Mouse (Mus musculus): ENCODE results near the gene Sh2d3c. TPM values are rescaled to one million over a fixed set of nuclear protein-coding genes. Genes with fewer than 3 reads are reported as not detected.

Sh2d3c gene
- total and polyA plus RNA-seq, 3 experiments, result 4.8 to 25.8 (median 11.1) TPM

- in situ Hi-C loops (cut with MboI; ENCODE audit: low pct_ligation_motif_present, low pct_unique_long_range_greater_than_20kb, low sequenced_read_pairs), result loop anchor here (10.0 kb wide), 1 partner anchor 163 kb away; no protein-coding TSS in a partner anchor
- H3K9ac ChIP-seq (ENCODE audit: insufficient read depth, low read depth), result no peak overlapping the region
- DNase-seq (ENCODE audit: extremely low read depth), result no peak
- H3K4me3 ChIP-seq (replicated peaks in 1 of 3; ENCODE audit: low read depth in 2 of 3, low read length in 2 of 3, poor library complexity in 1 of 3), result no peak overlapping the region
- no peaks in the 10 kb centered on the region for H3K79me2 ChIP-seq (replicated peaks; ENCODE audit: control insufficient read depth, extremely low read depth, insufficient read depth, poor library complexity, severe bottlenecking)
- H3K27me3 ChIP-seq (replicated peaks), result peaks cover 10% of the 10 kb centered on the region
- H3K4me2 ChIP-seq (ENCODE audit: insufficient read depth, low read depth, poor library complexity, severe bottlenecking), result no peak overlapping the region
- TF ChIP-seq CTCF (conservative IDR thresholded peaks at IDR 0.05 in 1 of 2, IDR thresholded peaks at IDR 0.05 in 1 of 2; ENCODE audit: low read depth in 2 of 2, low read length in 2 of 2) (peak in 1 of 2 experiments; percentile 25; a peak in 2 of 4 replicates), ZNF384 (IDR thresholded peaks at IDR 0.05; ENCODE audit: low read depth, low read length) (no peak), PAX5 (IDR thresholded peaks at IDR 0.05; ENCODE audit: low read length) (no peak)
- H3K9me3 ChIP-seq (replicated peaks; ENCODE audit: low read length), result no peaks in the 10 kb centered on the region
- H3K36me3 ChIP-seq (replicated peaks in 1 of 2; ENCODE audit: control insufficient read depth in 1 of 2, insufficient read depth in 1 of 2, low read length in 1 of 2), result peaks cover 0 to under 1% of the 10 kb centered on the region in 2 experiments
- peaks cover 18 to 22% of the 10 kb centered on the region in 2 experiments for H3K4me1 ChIP-seq (ENCODE audit: control insufficient read depth in 1 of 2, insufficient read depth in 2 of 2)
- dilution Hi-C loops (cut with MboI; ENCODE audit: extremely low pct_ligation_motif_present, extremely low pct_unique_long_range_greater_than_20kb, low sequenced_read_pairs), result no loop called here
- no peak overlapping the region for H3K27ac ChIP-seq (ENCODE audit: insufficient read depth, low read depth)
These were observed 51.0 kb downstream of the Sh2d3c start for GRCm38 (mm10) chr2:32771886-32772285.

- dilution Hi-C loops (cut with MboI; ENCODE audit: extremely low pct_ligation_motif_present, extremely low pct_unique_long_range_greater_than_20kb, low sequenced_read_pairs) (no loop called here), in situ Hi-C loops (cut with MboI; ENCODE audit: low pct_ligation_motif_present, low pct_unique_long_range_greater_than_20kb, low sequenced_read_pairs) (loop anchor here (10.0 kb wide), 1 partner anchor 162 kb away; no protein-coding TSS in a partner anchor)
- Histone ChIP-seq H3K27me3 (replicated peaks) (peaks cover 10% of the 10 kb centered on the region), H3K27ac (ENCODE audit: insufficient read depth, low read depth) (no peak overlapping the region), H3K4me2 (ENCODE audit: insufficient read depth, low read depth, poor library complexity, severe bottlenecking) (no peak overlapping the region), H3K4me1 (ENCODE audit: control insufficient read depth in 1 of 2, insufficient read depth in 2 of 2) (peaks cover 18 to 23% of the 10 kb centered on the region in 2 experiments), H3K79me2 (replicated peaks; ENCODE audit: control insufficient read depth, extremely low read depth, insufficient read depth, poor library complexity, severe bottlenecking) (no peaks in the 10 kb centered on the region), H3K4me3 (replicated peaks in 1 of 3; ENCODE audit: low read depth in 2 of 3, low read length in 2 of 3, poor library complexity in 1 of 3) (no peak overlapping the region), H3K9me3 (replicated peaks; ENCODE audit: low read length) (no peaks in the 10 kb centered on the region), H3K9ac (ENCODE audit: insufficient read depth, low read depth) (no peak overlapping the region), H3K36me3 (replicated peaks in 1 of 2; ENCODE audit: control insufficient read depth in 1 of 2, insufficient read depth in 1 of 2, low read length in 1 of 2) (peaks cover 0 to 10% of the 10 kb centered on the region in 2 experiments)
- DNase-seq (ENCODE audit: extremely low read depth), result peak; percentile 19
- TF ChIP-seq ZC3H11A (IDR thresholded peaks at IDR 0.05; ENCODE audit: low read depth, low read length) (no peak), IRF4 (IDR thresholded peaks at IDR 0.05; ENCODE audit: low read depth, low read length) (peak; percentile 81), BHLHE40 (IDR thresholded peaks at IDR 0.05; ENCODE audit: low read depth, low read length) (peak; percentile 57), JUN (IDR thresholded peaks at IDR 0.05; ENCODE audit: insufficient read depth, low read depth, low read length) (peak; percentile 60), JUND (conservative IDR thresholded peaks at IDR 0.05; ENCODE audit: low read depth, low read length) (peak; percentile 71)
These were observed 51.9 kb downstream of the Sh2d3c start for GRCm38 (mm10) chr2:32772626-32773279.

- in situ Hi-C loops (cut with MboI; ENCODE audit: low pct_ligation_motif_present, low pct_unique_long_range_greater_than_20kb, low sequenced_read_pairs), result loop anchor here (5.0 to 10.0 kb wide), 2 partner anchors 77 to 159 kb away; no protein-coding TSS in a partner anchor
- Histone ChIP-seq H3K36me3 (replicated peaks in 1 of 2; ENCODE audit: control insufficient read depth in 1 of 2, insufficient read depth in 1 of 2, low read length in 1 of 2) (peaks cover 0 to 21% of the 10 kb centered on the region in 2 experiments), H3K27ac (ENCODE audit: insufficient read depth, low read depth) (peak within 1 kb of the TSS; percentile 43; the same call in 1 of the 2 replicates), H3K9me3 (replicated peaks; ENCODE audit: low read length) (no peaks in the 10 kb centered on the region), H3K9ac (ENCODE audit: insufficient read depth, low read depth) (peak within 1 kb of the TSS; percentile 22; the same call in 1 of the 2 replicates), H3K4me3 (replicated peaks in 1 of 3; ENCODE audit: low read depth in 2 of 3, low read length in 2 of 3, poor library complexity in 1 of 3) (peak within 1 kb of the TSS; percentile 60 to 71 (median 71)), H3K79me2 (replicated peaks; ENCODE audit: control insufficient read depth, extremely low read depth, insufficient read depth, poor library complexity, severe bottlenecking) (no peaks in the 10 kb centered on the region), H3K4me2 (ENCODE audit: insufficient read depth, low read depth, poor library complexity, severe bottlenecking) (peak within 1 kb of the TSS; percentile 83), H3K27me3 (replicated peaks) (peaks cover 10% of the 10 kb centered on the region), H3K4me1 (ENCODE audit: control insufficient read depth in 1 of 2, insufficient read depth in 2 of 2) (peaks cover 18 to 23% of the 10 kb centered on the region in 2 experiments)
- peak; percentile 97 for DNase-seq (ENCODE audit: extremely low read depth)
- dilution Hi-C loops (cut with MboI; ENCODE audit: extremely low pct_ligation_motif_present, extremely low pct_unique_long_range_greater_than_20kb, low sequenced_read_pairs), result no loop called here
- peak; percentile 56 for TF ChIP-seq NELFE (IDR thresholded peaks at IDR 0.05; ENCODE audit: low read depth, low read length)
- no peak for TF ChIP-seq MEF2A (IDR thresholded peaks at IDR 0.05; ENCODE audit: borderline replicate concordance, low read depth, low read length)
- TF ChIP-seq MAFK (IDR thresholded peaks at IDR 0.05; ENCODE audit: insufficient replicate concordance, low read length), result no peak
- no peak for TF ChIP-seq JUN (IDR thresholded peaks at IDR 0.05; ENCODE audit: insufficient read depth, low read depth, low read length)
- TF ChIP-seq POLR2A (IDR thresholded peaks at IDR 0.05; ENCODE audit: low read depth, low read length), result peak; percentile 78
- TF ChIP-seq SMC3 (IDR thresholded peaks at IDR 0.05; ENCODE audit: low read depth, low read length), result no peak
- TF ChIP-seq HCFC1 (IDR thresholded peaks at IDR 0.05; ENCODE audit: low read depth, low read length), result peak; percentile 88
- TF ChIP-seq ZKSCAN1 (IDR thresholded peaks at IDR 0.05; ENCODE audit: borderline replicate concordance, low read depth, low read length), result no peak
- no peak for TF ChIP-seq IRF4 (IDR thresholded peaks at IDR 0.05; ENCODE audit: low read depth, low read length)
- TF ChIP-seq ELF1 (IDR thresholded peaks at IDR 0.05; ENCODE audit: low read depth, low read length), result peak; percentile 99
- TF ChIP-seq POLR2AphosphoS2 (IDR thresholded peaks at IDR 0.05; ENCODE audit: low read depth, low read length), result no peak
- no peak for TF ChIP-seq RCOR1 (conservative IDR thresholded peaks at IDR 0.05; ENCODE audit: low read depth, low read length)
- peak; percentile 72; the same call in 1 of the 2 replicates for TF ChIP-seq KAT2A (IDR thresholded peaks at IDR 0.05; ENCODE audit: insufficient replicate concordance, low read length)
- TF ChIP-seq CHD2 (IDR thresholded peaks at IDR 0.05; ENCODE audit: low read length), result peak; percentile 43; the same call in 1 of the 2 replicates
- no peak for TF ChIP-seq JUND (conservative IDR thresholded peaks at IDR 0.05; ENCODE audit: low read depth, low read length)
- no peak for TF ChIP-seq ZC3H11A (IDR thresholded peaks at IDR 0.05; ENCODE audit: low read depth, low read length)
- TF ChIP-seq SIN3A (IDR thresholded peaks at IDR 0.05; ENCODE audit: low read length), result peak; percentile 85
- TF ChIP-seq MAX (IDR thresholded peaks at IDR 0.05; ENCODE audit: low read length), result 0 out of 2 replicates have a peak, but pooled peaks have one; percentile 31
These were observed 54.7 kb downstream of the Sh2d3c start, which contains the start of the genes Ttc16 and Ptrh1 for GRCm38 (mm10) chr2:32775359-32776074. TSS of gene Ttc16 (minus strand) at chr2:32775633. TSS of gene Ptrh1 (plus strand) at chr2:32775786.
